Mouse (Mus musculus): ENCODE data around the gene Gm20518.

DNA sequence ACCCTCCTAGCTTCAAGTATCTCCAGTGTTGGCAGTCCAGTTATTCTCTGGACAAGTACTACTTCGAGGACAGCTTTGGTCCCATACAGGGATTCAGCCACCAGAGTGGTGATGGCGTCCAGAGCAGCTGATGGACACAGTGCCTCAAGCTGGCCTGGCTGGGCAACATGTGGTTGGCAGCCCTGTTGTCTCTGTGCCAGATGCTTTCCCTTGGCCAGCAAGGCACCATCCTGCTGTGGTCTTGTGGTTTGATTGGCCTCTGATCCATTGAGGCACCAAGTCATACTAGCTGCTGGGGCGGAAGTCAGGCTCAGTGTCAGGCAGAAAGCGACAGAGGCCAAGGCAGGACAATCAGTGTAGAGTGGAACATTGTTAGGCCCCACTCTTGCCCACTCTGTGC, 82.3 kb downstream of the Gm20518 start:
- no peak for TF ChIP-seq CTCF (IDR thresholded peaks at IDR 0.05; ENCODE audit: low read depth)
- TF ChIP-seq EP300 (IDR thresholded peaks at IDR 0.05; ENCODE audit: low read depth) = no peak

Measured in liver, embryonic 14.5 days (tissue).